Mouse (Mus musculus): Measurements from ENCODE around the gene Actr1a. TPM values are rescaled to one million over a fixed set of nuclear protein-coding genes. Genes with fewer than 3 reads are reported as not detected.

Actr1a gene
- 310 and 317 TPM in 2 replicates for polyA plus RNA-seq (2015; fragmentation: Nextera tagmentation; extraction: Ambion mirVana)

DNA sequence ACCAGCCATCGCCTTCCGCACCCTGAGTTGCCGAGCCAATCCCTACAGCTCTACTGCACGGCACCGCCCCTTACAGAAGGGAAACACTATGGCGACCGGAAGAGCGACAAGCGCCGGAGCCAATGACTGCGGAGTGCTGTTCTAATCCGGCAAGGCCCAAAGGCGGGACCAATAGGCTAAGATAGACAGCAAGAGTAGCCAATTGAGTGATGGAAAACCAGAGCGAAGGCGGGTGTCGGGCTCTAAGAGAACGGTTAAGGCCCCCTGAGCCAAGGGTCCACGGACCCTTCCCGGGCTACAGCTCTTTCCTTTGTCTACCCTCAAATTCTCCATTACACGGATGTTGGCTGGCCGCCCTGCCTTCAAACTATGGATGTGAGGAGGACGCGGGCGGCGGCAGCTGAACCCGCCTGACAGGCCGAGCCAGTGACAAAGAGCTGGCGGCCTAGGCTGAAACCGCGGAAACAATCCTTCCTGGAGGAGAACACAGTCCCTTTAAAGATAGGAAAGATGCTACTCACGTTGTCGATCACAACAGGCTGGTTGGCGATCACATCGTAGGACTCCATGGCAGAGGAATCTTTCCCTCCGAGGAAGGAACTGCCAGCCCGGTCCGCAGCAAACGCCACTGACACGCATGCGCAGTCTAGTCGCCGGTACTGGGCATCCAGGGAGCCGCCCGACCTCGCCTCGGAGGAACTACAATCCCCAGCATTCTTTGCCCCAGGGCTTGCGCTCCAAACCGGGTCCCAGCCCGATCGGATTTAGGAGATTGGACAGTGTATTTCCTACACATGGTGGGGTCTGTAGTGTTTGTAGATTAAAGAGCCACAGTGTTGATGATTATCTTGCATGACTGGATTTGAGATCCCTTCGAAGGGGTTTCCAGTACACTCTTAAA, at the start of gene Actr1a:
Gene Actr1a, minus strand, starts transcription at position 640 of the 901 bp plus-strand sequence.
- WGBS, result under 1% methylated on average over 51 of the region's 51 CpGs
- peak within 1 kb of the TSS; percentile 96 for H3K4me2 ChIP-seq
- peaks cover 60% of the 10 kb centered on the region for H3K4me1 ChIP-seq (replicated peaks)
- no peaks in the 10 kb centered on the region for H3K9me3 ChIP-seq
- no peaks in the 10 kb centered on the region for H3K27me3 ChIP-seq
- H3K27ac ChIP-seq, result peak within 1 kb of the TSS; percentile 92
- peak within 1 kb of the TSS; percentile 83 for H3K4me3 ChIP-seq
- peaks cover 6% of the 10 kb centered on the region for H3K36me3 ChIP-seq
- H3K9ac ChIP-seq, result peak within 1 kb of the TSS; percentile 90
- ATAC-seq (ENCODE audit: low FRiP score), result peak; percentile 93

GRCm38 (mm10) chr19:46444209-46444608, 48.7 kb upstream of the Actr1a start:
- 6% methylated on average over 6 of the region's 6 CpGs for WGBS
- H3K9ac ChIP-seq, result no peak overlapping the region
- H3K27ac ChIP-seq, result peak overlapping the region; percentile 60; the same call in 1 of the 2 replicates
- H3K4me1 ChIP-seq (replicated peaks), result peaks cover 43% of the 10 kb centered on the region
- no peak overlapping the region for H3K4me2 ChIP-seq
- H3K27me3 ChIP-seq, result no peaks in the 10 kb centered on the region
- H3K9me3 ChIP-seq, result no peaks in the 10 kb centered on the region
- peak; percentile 62 for ATAC-seq (ENCODE audit: low FRiP score)
- no peaks in the 10 kb centered on the region for H3K36me3 ChIP-seq
- H3K4me3 ChIP-seq, result no peak overlapping the region

DNA sequence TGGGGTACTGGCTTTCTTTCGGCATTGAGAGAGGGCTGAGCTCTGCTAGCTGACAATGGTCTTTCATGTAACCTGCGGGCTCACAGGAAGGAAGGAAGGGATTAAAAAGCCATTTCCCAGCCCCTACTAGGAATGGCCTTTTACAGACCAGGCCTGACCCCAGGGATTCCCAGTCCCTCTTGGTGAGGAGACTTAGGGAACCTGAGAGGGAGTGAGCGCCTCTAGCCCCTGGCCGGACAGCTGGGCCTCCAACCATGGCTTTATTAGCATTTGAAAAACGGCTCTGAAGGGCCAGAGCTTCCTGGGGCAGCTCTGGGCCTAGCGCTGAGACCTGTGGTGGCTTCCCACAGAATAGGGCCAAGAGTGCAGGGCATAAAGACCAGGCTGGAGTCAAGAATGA, 48.0 kb upstream of the Actr1a start:
- Histone ChIP-seq H3K4me3 (no peak overlapping the region), H3K9ac (peak overlapping the region; percentile 47), H3K4me2 (no peak overlapping the region), H3K9me3 (no peaks in the 10 kb centered on the region), H3K36me3 (no peaks in the 10 kb centered on the region), H3K27me3 (no peaks in the 10 kb centered on the region), H3K4me1 (replicated peaks) (peaks cover 38% of the 10 kb centered on the region), H3K27ac (peak overlapping the region; percentile 60; the same call in 1 of the 2 replicates)
- 10% methylated on average over 6 of the region's 6 CpGs for WGBS
- no peak for ATAC-seq (ENCODE audit: low FRiP score)

- Histone ChIP-seq H3K9me3 (no peaks in the 10 kb centered on the region), H3K27me3 (no peaks in the 10 kb centered on the region), H3K9ac (no peak overlapping the region), H3K36me3 (peaks cover 5% of the 10 kb centered on the region; the same call in 1 of the 2 replicates), H3K4me2 (no peak overlapping the region), H3K4me1 (replicated peaks) (peaks cover 34% of the 10 kb centered on the region), H3K27ac (peak overlapping the region; percentile 73), H3K4me3 (no peak overlapping the region)
- no peak for ATAC-seq (ENCODE audit: low FRiP score)
- WGBS, result 5% methylated on average over 7 of the region's 7 CpGs
Measured at GRCm38 (mm10) chr19:46435492-46435891, 39.9 kb upstream of the Actr1a start.

- H3K36me3 ChIP-seq, result peaks cover 5% of the 10 kb centered on the region; the same call in 1 of the 2 replicates
- peaks cover 34% of the 10 kb centered on the region for H3K4me1 ChIP-seq (replicated peaks)
- peak overlapping the region; percentile 48 for H3K27ac ChIP-seq
- H3K9me3 ChIP-seq, result no peaks in the 10 kb centered on the region
- no peak overlapping the region for H3K9ac ChIP-seq
- no peaks in the 10 kb centered on the region for H3K27me3 ChIP-seq
- no peak overlapping the region for H3K4me3 ChIP-seq
- H3K4me2 ChIP-seq, result no peak overlapping the region
- no peak for ATAC-seq (ENCODE audit: low FRiP score)
- whole genome bisulfite sequencing, result 71% methylated on average over 9 of the region's 9 CpGs
Measured at GRCm38 (mm10) chr19:46434591-46434990, 39.0 kb upstream of the Actr1a start.

DNA sequence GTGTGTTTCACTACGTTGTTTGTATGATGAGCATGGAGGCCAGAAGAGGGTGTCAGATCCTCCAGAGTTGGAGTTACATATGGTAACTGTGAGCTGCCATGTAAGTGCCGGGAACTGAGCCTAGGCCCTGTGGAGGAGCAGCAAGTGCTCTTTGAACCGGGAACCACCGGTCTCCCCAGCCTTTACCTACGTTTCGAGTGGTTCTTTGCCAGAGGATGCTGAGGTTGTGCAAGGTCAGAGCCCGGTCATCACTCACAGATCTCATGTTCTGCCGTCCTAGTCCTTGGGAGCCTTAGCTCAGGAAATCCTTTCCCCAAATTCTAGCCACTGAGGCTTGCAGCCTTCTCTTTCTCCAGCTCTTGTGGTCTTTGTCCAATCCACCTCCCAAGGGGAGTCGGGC, 38.6 kb upstream of the Actr1a start:
- Histone ChIP-seq H3K4me1 (replicated peaks) (peaks cover 34% of the 10 kb centered on the region), H3K27me3 (no peaks in the 10 kb centered on the region), H3K36me3 (peaks cover 5% of the 10 kb centered on the region; the same call in 1 of the 2 replicates), H3K9ac (no peak overlapping the region), H3K4me3 (no peak overlapping the region), H3K9me3 (no peaks in the 10 kb centered on the region), H3K27ac (peak overlapping the region; percentile 48), H3K4me2 (no peak overlapping the region)
- WGBS, result 66% methylated on average over 9 of the region's 9 CpGs
- ATAC-seq (ENCODE audit: low FRiP score), result no peak

DNA sequence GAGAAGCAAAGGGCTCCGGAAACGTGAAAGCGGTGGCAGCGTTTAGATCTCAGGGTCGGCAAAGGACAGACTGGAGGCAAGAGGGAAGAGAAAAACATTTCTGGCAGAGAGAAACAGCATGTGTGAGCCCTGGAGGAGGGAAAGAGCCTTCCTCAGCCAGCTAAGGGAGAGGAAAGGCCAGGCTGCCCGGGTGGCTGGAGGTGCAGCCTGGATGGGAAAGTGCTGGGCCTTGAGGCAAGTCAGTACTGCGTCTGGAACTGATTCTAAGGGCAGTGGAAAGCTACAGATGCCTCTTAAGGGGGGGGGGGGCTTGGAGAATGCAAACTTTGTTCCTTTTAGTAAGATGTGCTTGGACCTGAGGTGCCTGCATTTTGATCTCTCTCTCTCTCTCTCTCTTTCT, 38.2 kb upstream of the Actr1a start:
- Histone ChIP-seq H3K27ac (peak overlapping the region; percentile 36; the same call in 1 of the 2 replicates), H3K4me3 (no peak overlapping the region), H3K4me2 (no peak overlapping the region), H3K9me3 (no peaks in the 10 kb centered on the region), H3K36me3 (peaks cover 5% of the 10 kb centered on the region), H3K4me1 (replicated peaks) (peaks cover 34% of the 10 kb centered on the region), H3K27me3 (no peaks in the 10 kb centered on the region), H3K9ac (0 out of 2 replicates have a peak overlapping the region, but pooled peaks have one; percentile 19)
- ATAC-seq (ENCODE audit: low FRiP score), result no peak
- 58% methylated on average over 7 of the region's 7 CpGs for WGBS

DNA sequence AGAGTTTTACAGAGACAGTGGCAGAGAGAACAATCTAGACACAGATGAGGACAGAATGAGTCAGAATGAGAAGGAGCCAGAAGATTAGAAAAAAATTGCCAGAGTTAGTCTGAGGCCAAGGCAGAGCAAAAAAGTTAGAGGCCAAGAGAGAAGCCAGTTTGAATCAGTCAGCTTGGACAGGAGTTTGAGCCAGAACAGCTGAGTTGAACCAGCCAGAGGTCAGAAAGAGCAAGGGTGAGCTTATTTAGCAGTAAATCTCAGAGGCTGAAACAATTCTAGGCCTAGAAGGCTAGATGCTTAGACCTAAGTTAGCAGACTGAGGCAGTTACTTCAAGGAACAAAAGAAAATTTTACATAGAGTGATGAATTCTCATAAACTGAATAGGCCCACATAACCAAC, 33.7 kb upstream of the Actr1a start:
- Histone ChIP-seq H3K9ac (no peak overlapping the region), H3K4me2 (no peak overlapping the region), H3K27me3 (no peaks in the 10 kb centered on the region), H3K27ac (no peak overlapping the region), H3K9me3 (no peaks in the 10 kb centered on the region), H3K4me3 (no peak overlapping the region), H3K4me1 (replicated peaks) (peaks cover 12% of the 10 kb centered on the region), H3K36me3 (peaks cover 20% of the 10 kb centered on the region)
- no peak for ATAC-seq (ENCODE audit: low FRiP score)

DNA sequence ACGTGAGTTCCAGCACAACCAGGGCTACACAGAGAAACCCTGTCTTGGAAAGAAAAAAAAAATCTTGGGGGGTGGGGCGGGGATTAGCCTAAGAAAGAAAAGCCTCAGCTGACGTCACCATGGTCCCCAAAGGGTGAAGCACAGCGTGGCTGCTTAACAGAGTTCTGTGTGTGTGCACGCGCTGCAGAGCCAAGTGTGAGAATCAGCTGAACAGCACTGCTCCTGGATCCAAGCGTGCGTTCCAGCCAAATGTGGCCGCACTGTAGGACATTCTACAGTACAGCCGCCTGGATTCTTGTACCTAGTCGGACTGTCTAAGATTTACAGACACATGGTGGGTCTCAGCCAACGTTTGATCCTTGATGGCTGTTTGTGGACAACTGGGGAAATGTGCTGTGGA, 30.9 kb upstream of the Actr1a start:
- Histone ChIP-seq H3K4me2 (no peak overlapping the region), H3K27ac (0 out of 2 replicates have a peak overlapping the region, but pooled peaks have one; percentile 35), H3K27me3 (no peaks in the 10 kb centered on the region), H3K4me1 (replicated peaks) (peaks cover 28% of the 10 kb centered on the region), H3K4me3 (no peak overlapping the region), H3K9ac (no peak overlapping the region; the same call in 1 of the 2 replicates), H3K9me3 (no peaks in the 10 kb centered on the region), H3K36me3 (peaks cover 16% of the 10 kb centered on the region)
- WGBS, result 78% methylated on average over 12 of the region's 12 CpGs
- no peak for ATAC-seq (ENCODE audit: low FRiP score)

DNA sequence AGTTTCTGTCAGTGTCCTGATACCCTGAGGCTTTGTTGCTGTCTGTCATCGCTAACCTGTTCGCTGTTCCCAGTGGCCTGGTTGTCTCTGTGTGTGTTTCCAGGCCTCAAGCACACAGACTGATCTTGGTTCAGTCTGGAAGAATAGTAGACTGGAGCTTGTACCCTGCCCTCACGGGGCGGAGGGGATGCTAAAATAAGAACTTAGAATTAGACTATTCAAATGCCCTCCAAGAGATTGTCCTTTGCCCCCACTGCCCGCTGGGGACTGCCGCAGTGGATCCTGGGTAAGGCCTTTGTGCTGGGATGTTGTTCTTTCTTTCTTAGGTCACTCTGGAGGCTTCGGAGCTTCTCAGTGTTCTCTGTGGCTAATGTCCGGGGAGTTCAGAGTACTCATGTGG, 29.7 kb upstream of the Actr1a start:
- Histone ChIP-seq H3K27ac (no peak overlapping the region; the same call in 1 of the 2 replicates), H3K36me3 (peaks cover 15% of the 10 kb centered on the region), H3K9me3 (no peaks in the 10 kb centered on the region), H3K9ac (no peak overlapping the region), H3K4me3 (no peak overlapping the region), H3K4me2 (no peak overlapping the region), H3K4me1 (replicated peaks) (peaks cover 34% of the 10 kb centered on the region), H3K27me3 (no peaks in the 10 kb centered on the region)
- no peak for ATAC-seq (ENCODE audit: low FRiP score)
- WGBS, result 84% methylated on average over 8 of the region's 8 CpGs

GRCm38 (mm10) chr19:46422384-46423338, 27.1 kb upstream of the Actr1a start:
- H3K9me3 ChIP-seq, result no peaks in the 10 kb centered on the region
- no peak overlapping the region for H3K4me3 ChIP-seq
- peak; percentile 77 for ATAC-seq (ENCODE audit: low FRiP score)
- peak overlapping the region; percentile 77 for H3K27ac ChIP-seq
- peaks cover 6% of the 10 kb centered on the region for H3K36me3 ChIP-seq
- WGBS, result 36% methylated on average over 11 of the region's 11 CpGs
- no peak overlapping the region for H3K4me2 ChIP-seq
- peaks cover 43% of the 10 kb centered on the region for H3K4me1 ChIP-seq (replicated peaks)
- no peak overlapping the region for H3K9ac ChIP-seq
- H3K27me3 ChIP-seq, result no peaks in the 10 kb centered on the region

- Histone ChIP-seq H3K9ac (no peak overlapping the region), H3K4me3 (no peak overlapping the region), H3K9me3 (no peaks in the 10 kb centered on the region), H3K4me2 (no peak overlapping the region), H3K36me3 (peaks cover 3% of the 10 kb centered on the region), H3K27ac (no peak overlapping the region), H3K27me3 (no peaks in the 10 kb centered on the region), H3K4me1 (replicated peaks) (peaks cover 46% of the 10 kb centered on the region)
- no peak for ATAC-seq (ENCODE audit: low FRiP score)
- 93% methylated on average over 7 of the region's 7 CpGs for WGBS
Measured at GRCm38 (mm10) chr19:46420410-46420809, 24.9 kb upstream of the Actr1a start.

All from hindbrain, embryonic 13.5 days (tissue).